Mouse (Mus musculus) CH12.LX (cell line): ENCODE data around the gene Cecr2. TPM values are rescaled to one million over a fixed set of nuclear protein-coding genes. Genes with fewer than 3 reads are reported as not detected.

Experiments
- DNase-seq: peaks from one replicate; pipeline ENCODE4 v3.0.0-alpha.2; 2013; ENCODE audit errors: extremely low read depth
- H3K27ac ChIP-seq: 2 replicates; pipeline ENCODE4 v1.5.1; 2012; ENCODE audit warnings: low read depth, mild to moderate bottlenecking, control low read depth, moderate library complexity; ENCODE audit not compliant: insufficient read depth
- H3K27me3 ChIP-seq: replicated peaks from 2 replicates; pipeline ENCODE3; 2012; ENCODE audit warnings: inconsistent platforms
- H3K36me3 ChIP-seq, 2 experiments: replicated peaks in 1 of 2; 2 replicates each; pipeline versions ENCODE3 to v1.6.1; 2012; ENCODE audit warnings: inconsistent platforms in 1 of 2, low read length in 1 of 2, mild to moderate bottlenecking in 1 of 2, mixed read lengths in 1 of 2, moderate library complexity in 1 of 2; ENCODE audit not compliant: control insufficient read depth in 1 of 2, insufficient read depth in 1 of 2
- H3K4me1 ChIP-seq, 2 experiments: 2 replicates each; pipeline ENCODE4 v1.6.1; 2012; ENCODE audit warnings: inconsistent platforms in 1 of 2, moderate library complexity in 1 of 2; ENCODE audit not compliant: insufficient read depth in 2 of 2, control insufficient read depth in 1 of 2
- H3K4me2 ChIP-seq: 2 replicates; pipeline ENCODE4 v1.6.1; 2012; ENCODE audit warnings: low read depth, mild to moderate bottlenecking, control low read depth; ENCODE audit not compliant: poor library complexity, insufficient read depth, severe bottlenecking
- H3K4me3 ChIP-seq, 3 experiments: fragments of 150-350 bp in 1 of 3; sonication (generic) in 1 of 3; replicated peaks in 1 of 3; 2 replicates each; pipeline versions ENCODE3 to v1.5.1; 2011 to 2012; ENCODE audit warnings: low read depth in 2 of 3, low read length in 2 of 3, mild to moderate bottlenecking in 2 of 3, moderate library complexity in 2 of 3, control low read depth in 1 of 3, improper control_type of control experiment in 1 of 3, inconsistent platforms in 1 of 3, mixed read lengths in 1 of 3; ENCODE audit not compliant: poor library complexity in 1 of 3
- H3K79me2 ChIP-seq: replicated peaks from 2 replicates; pipeline ENCODE4 v1.6.1; 2012; ENCODE audit warnings: mild to moderate bottlenecking, moderate library complexity; ENCODE audit not compliant: control insufficient read depth, poor library complexity, insufficient read depth, severe bottlenecking; ENCODE audit errors: extremely low read depth
- H3K9ac ChIP-seq: 2 replicates; pipeline ENCODE4 v1.6.1; 2012; ENCODE audit warnings: low read depth, mild to moderate bottlenecking, control low read depth, moderate library complexity; ENCODE audit not compliant: insufficient read depth
- H3K9me3 ChIP-seq: replicated peaks from 2 replicates; pipeline ENCODE3; 2012; ENCODE audit warnings: low read length, inconsistent platforms, mixed read lengths
- BHLHE40 ChIP-seq: IDR thresholded peaks from 2 replicates; pipeline ENCODE4 v1.6.1; 2011; ENCODE audit warnings: mild to moderate bottlenecking, low read depth, low read length, improper control_type of control experiment
- CHD2 ChIP-seq: IDR thresholded peaks from 2 replicates; pipeline ENCODE4 v1.6.1; 2011; ENCODE audit warnings: low read length, improper control_type of control experiment
- CTCF ChIP-seq, 2 experiments: IDR thresholded peaks in 1 of 2; conservative IDR thresholded peaks in 1 of 2; 2 replicates each; pipeline ENCODE4 v1.5.1; 2011 to 2012; ENCODE audit warnings: low read depth in 2 of 2, low read length in 2 of 2, improper control_type of control experiment in 1 of 2, inconsistent platforms in 1 of 2, mild to moderate bottlenecking in 1 of 2, moderate library complexity in 1 of 2
- ELF1 ChIP-seq: IDR thresholded peaks from 2 replicates; pipeline ENCODE4 v1.6.1; 2014; ENCODE audit warnings: low read depth, mild to moderate bottlenecking, inconsistent platforms, low read length, improper control_type of control experiment
- ETS1 ChIP-seq: conservative IDR thresholded peaks from 2 replicates; pipeline ENCODE4 v1.6.1; 2012; ENCODE audit warnings: low read depth, mild to moderate bottlenecking, inconsistent platforms, low read length, improper control_type of control experiment, moderate library complexity
- HCFC1 ChIP-seq: IDR thresholded peaks from 2 replicates; pipeline ENCODE4 v1.6.1; 2012; ENCODE audit warnings: low read depth, mild to moderate bottlenecking, inconsistent platforms, low read length, improper control_type of control experiment
- IRF4 ChIP-seq: IDR thresholded peaks from 2 replicates; pipeline ENCODE4 v1.6.1; 2014; ENCODE audit warnings: low read depth, mild to moderate bottlenecking, inconsistent platforms, low read length, improper control_type of control experiment
- JUN ChIP-seq: IDR thresholded peaks from 2 replicates; pipeline ENCODE4 v1.6.1; 2011; ENCODE audit warnings: low read depth, mild to moderate bottlenecking, low read length, improper control_type of control experiment, moderate library complexity; ENCODE audit not compliant: insufficient read depth
- JUND ChIP-seq: conservative IDR thresholded peaks from 2 replicates; pipeline ENCODE4 v1.6.1; 2011; ENCODE audit warnings: low read depth, low read length, improper control_type of control experiment
- KAT2A ChIP-seq: IDR thresholded peaks from 2 replicates; pipeline ENCODE4 v1.6.1; 2012; ENCODE audit warnings: low read length, improper control_type of control experiment, inconsistent platforms; ENCODE audit not compliant: insufficient replicate concordance
- MAFK ChIP-seq: IDR thresholded peaks from 2 replicates; pipeline ENCODE4 v1.6.1; 2011; ENCODE audit warnings: low read length, improper control_type of control experiment; ENCODE audit not compliant: insufficient replicate concordance
- MAZ ChIP-seq: IDR thresholded peaks from 2 replicates; pipeline ENCODE4 v1.6.1; 2012; ENCODE audit warnings: low read depth, mild to moderate bottlenecking, inconsistent platforms, low read length, improper control_type of control experiment, moderate library complexity
- MEF2A ChIP-seq: IDR thresholded peaks from 2 replicates; pipeline ENCODE4 v1.6.1; 2014; ENCODE audit warnings: low read depth, mild to moderate bottlenecking, inconsistent platforms, low read length, improper control_type of control experiment, borderline replicate concordance
- MYC ChIP-seq: IDR thresholded peaks from 2 replicates; pipeline ENCODE4 v1.6.1; 2011; ENCODE audit warnings: low read depth, mild to moderate bottlenecking, improper control_type of control experiment, low read length
- NELFE ChIP-seq: IDR thresholded peaks from 2 replicates; pipeline ENCODE4 v1.6.1; 2011; ENCODE audit warnings: low read depth, low read length, improper control_type of control experiment
- NRF1 ChIP-seq: IDR thresholded peaks from 2 replicates; pipeline ENCODE4 v1.6.1; 2014; ENCODE audit warnings: low read depth, mild to moderate bottlenecking, inconsistent platforms, low read length, improper control_type of control experiment, moderate library complexity
- POLR2A ChIP-seq: IDR thresholded peaks from 2 replicates; pipeline ENCODE4 v1.6.1; 2011; ENCODE audit warnings: low read depth, mild to moderate bottlenecking, improper control_type of control experiment, low read length
- POLR2AphosphoS2 ChIP-seq: IDR thresholded peaks from 2 replicates; pipeline ENCODE4 v1.6.1; 2011; ENCODE audit warnings: low read depth, low read length, improper control_type of control experiment
- RAD21 ChIP-seq: IDR thresholded peaks from 2 replicates; pipeline ENCODE4 v1.6.1; 2011; ENCODE audit warnings: low read depth, mild to moderate bottlenecking, low read length, improper control_type of control experiment, moderate library complexity
- RCOR1 ChIP-seq: conservative IDR thresholded peaks from 2 replicates; pipeline ENCODE4 v1.6.1; 2012; ENCODE audit warnings: low read depth, mild to moderate bottlenecking, inconsistent platforms, low read length, improper control_type of control experiment
- UBTF ChIP-seq: IDR thresholded peaks from 2 replicates; pipeline ENCODE4 v1.6.1; 2012; ENCODE audit warnings: low read depth, mild to moderate bottlenecking, inconsistent platforms, low read length, improper control_type of control experiment, moderate library complexity
- ZC3H11A ChIP-seq: IDR thresholded peaks from 2 replicates; pipeline ENCODE4 v1.6.1; 2012; ENCODE audit warnings: low read depth, mild to moderate bottlenecking, inconsistent platforms, low read length, improper control_type of control experiment
- ZNF384 ChIP-seq: IDR thresholded peaks from 2 replicates; pipeline ENCODE4 v1.6.1; 2012; ENCODE audit warnings: low read depth, low read length, improper control_type of control experiment, inconsistent platforms
- dilution Hi-C: fragments of 300-500 bp; cut with MboI; formaldehyde crosslinking; loops from 2 replicates; pipeline ENCODE4 v1.14.3; 2020; ENCODE audit warnings: low sequenced_read_pairs; ENCODE audit not compliant: extremely low pct_unique_long_range_greater_than_20kb, extremely low pct_ligation_motif_present
- in situ Hi-C: fragments of 300-500 bp; cut with MboI; formaldehyde crosslinking; loops from 3 replicates; pipeline ENCODE4 v1.14.3; 2019; ENCODE audit warnings: low sequenced_read_pairs, low pct_ligation_motif_present, low pct_unique_long_range_greater_than_20kb, mixed read lengths
- polyA plus RNA-seq: library from polyadenylated mRNA; unstranded; fragments of >175 nt; gene quantifications from 2 replicates; pipeline ENCODE4 v1.2.1, GENCODE M21; 2012; ENCODE audit warnings: low read depth; ENCODE audit not compliant: insufficient read length
- total RNA-seq, 2 experiments: library from RNA; depleted of rRNA; stranded (reverse); fragments of 300-350 nt in 1 of 2; fragments of >200 nt in 1 of 2; gene quantifications; 2 replicates each; pipeline ENCODE4 v1.2.3; 2012 to 2014

Gene Cecr2
- total and polyA plus RNA-seq, 3 experiments, result 6.6 to 15.0 (median 12.5) TPM

DNA sequence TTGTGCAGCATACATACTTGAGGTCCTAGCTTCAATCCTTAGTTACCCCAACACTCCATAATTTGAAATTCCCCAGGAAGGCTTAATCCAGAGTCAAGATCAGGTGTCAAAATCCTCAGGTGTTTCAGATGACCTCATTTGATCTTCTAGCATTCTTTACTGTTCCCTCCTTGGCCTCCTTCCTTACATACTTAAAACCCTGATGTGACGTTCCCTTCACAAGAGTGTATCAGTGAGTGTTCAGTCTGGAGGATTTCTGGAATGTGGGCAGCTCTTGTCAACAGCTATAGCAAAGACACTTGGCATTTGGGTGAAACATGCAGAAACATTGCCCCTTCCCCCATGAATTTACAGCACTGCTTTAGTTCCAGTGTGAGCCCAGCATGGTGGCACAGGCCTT, 103.8 kb downstream of the Cecr2 start:
- TF ChIP-seq HCFC1, result no peak
- no peak for TF ChIP-seq KAT2A
- no peak for TF ChIP-seq RCOR1
- no peak for TF ChIP-seq POLR2A
- no peak for TF ChIP-seq POLR2AphosphoS2
- TF ChIP-seq NELFE, result no peak
- no peak for TF ChIP-seq ZNF384
- TF ChIP-seq JUND, result no peak
- no peak for TF ChIP-seq ETS1
- TF ChIP-seq IRF4, result no peak
- no peak for TF ChIP-seq MYC
- peaks cover 38 to 62% of the 10 kb centered on the region in 2 experiments for H3K36me3 ChIP-seq
- H3K27me3 ChIP-seq, result no peaks in the 10 kb centered on the region
- no peak overlapping the region for H3K4me2 ChIP-seq
- H3K9ac ChIP-seq, result no peak overlapping the region
- in situ Hi-C loops, result no loop called here
- DNase-seq, result no peak
- H3K27ac ChIP-seq, result no peak overlapping the region
- no peaks in the 10 kb centered on the region for H3K79me2 ChIP-seq
- peaks cover 0 to 5% of the 10 kb centered on the region in 2 experiments; a peak in 1 of 4 replicates for H3K4me1 ChIP-seq
- dilution Hi-C loops, result no loop called here
- no peak overlapping the region for H3K4me3 ChIP-seq
- no peaks in the 10 kb centered on the region for H3K9me3 ChIP-seq

DNA sequence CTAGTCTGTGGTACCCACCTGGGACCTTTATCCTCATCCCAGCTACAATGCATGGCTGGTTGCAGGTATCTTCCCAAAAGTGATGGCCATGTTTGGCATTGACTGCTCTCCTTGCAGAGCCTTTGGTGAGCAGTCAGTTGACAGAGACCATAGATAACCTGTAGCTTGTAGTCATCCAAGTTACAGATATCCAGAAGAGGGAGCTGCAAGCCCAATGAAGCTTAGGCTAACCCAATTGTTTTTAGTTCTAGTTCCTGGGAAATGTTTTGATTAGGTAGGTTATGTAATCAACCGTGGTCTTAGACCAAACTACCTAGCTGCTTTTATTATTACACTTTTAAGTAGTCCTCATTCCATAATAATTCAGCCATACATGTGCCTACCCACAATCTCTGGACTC, 105.2 kb downstream of the Cecr2 start:
- Histone ChIP-seq H3K9ac (no peak overlapping the region), H3K4me1 (peaks cover 0 to 5% of the 10 kb centered on the region in 2 experiments; a peak in 1 of 4 replicates), H3K9me3 (no peaks in the 10 kb centered on the region), H3K4me2 (no peak overlapping the region), H3K27me3 (no peaks in the 10 kb centered on the region), H3K79me2 (no peaks in the 10 kb centered on the region), H3K4me3 (no peak overlapping the region), H3K36me3 (peaks cover 35 to 57% of the 10 kb centered on the region in 2 experiments), H3K27ac (no peak overlapping the region)
- dilution Hi-C loops (no loop called here), in situ Hi-C loops (no loop called here)
- TF ChIP-seq MAZ (no peak), MAFK (no peak), MEF2A (no peak), RAD21 (peak; percentile 37), ETS1 (no peak), CTCF (conservative IDR thresholded peaks at IDR 0.05 in 1 of 2, IDR thresholded peaks at IDR 0.05 in 1 of 2; ENCODE audit: low read depth in 2 of 2, low read length in 2 of 2) (peak in 1 of 2 experiments; percentile 40; a peak in 2 of 4 replicates)
- DNase-seq, result no peak

DNA sequence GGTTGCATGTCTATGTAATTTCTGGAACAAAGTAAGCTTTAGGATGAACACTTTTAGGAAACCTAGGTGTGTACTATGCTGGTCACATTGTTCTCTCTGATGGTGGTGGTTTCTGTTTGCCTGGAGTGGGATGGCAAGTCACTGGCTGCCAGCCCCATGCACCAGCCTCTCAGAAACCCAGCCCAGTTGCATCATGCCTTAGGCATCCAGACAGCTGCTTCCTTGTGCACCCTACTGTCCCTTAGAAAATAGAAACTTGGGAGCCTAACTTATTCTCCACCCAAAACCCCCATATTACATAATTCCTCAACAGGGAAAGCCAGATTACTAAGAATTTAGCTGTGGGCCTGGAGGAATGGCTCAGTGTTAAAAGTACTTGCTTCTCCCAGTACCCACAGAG, 105.9 kb downstream of the Cecr2 start:
- Histone ChIP-seq H3K4me3 (no peak overlapping the region), H3K9ac (no peak overlapping the region), H3K9me3 (no peaks in the 10 kb centered on the region), H3K27ac (no peak overlapping the region), H3K4me2 (no peak overlapping the region), H3K27me3 (no peaks in the 10 kb centered on the region), H3K36me3 (peaks cover 30 to 54% of the 10 kb centered on the region in 2 experiments), H3K79me2 (no peaks in the 10 kb centered on the region), H3K4me1 (peaks cover 0 to 5% of the 10 kb centered on the region in 2 experiments; a peak in 1 of 4 replicates)
- dilution Hi-C loops (no loop called here), in situ Hi-C loops (no loop called here)
- TF ChIP-seq POLR2A, result no peak
- TF ChIP-seq ELF1, result no peak
- no peak for TF ChIP-seq BHLHE40
- TF ChIP-seq NRF1, result no peak
- TF ChIP-seq JUN, result no peak
- no peak for TF ChIP-seq ZC3H11A
- TF ChIP-seq ETS1, result no peak
- TF ChIP-seq CTCF (conservative IDR thresholded peaks at IDR 0.05 in 1 of 2, IDR thresholded peaks at IDR 0.05 in 1 of 2; ENCODE audit: low read depth in 2 of 2, low read length in 2 of 2), result no peak
- TF ChIP-seq CHD2, result no peak
- no peak for TF ChIP-seq POLR2AphosphoS2
- no peak for TF ChIP-seq UBTF
- DNase-seq, result no peak
